Mouse (Mus musculus) heart, postnatal 14 days (tissue): ENCODE results near the gene Ankle1. TPM values are rescaled to one million over a fixed set of nuclear protein-coding genes. Genes with fewer than 3 reads are reported as not detected.

Experiments
- total RNA-seq, 2 experiments: library from RNA; stranded (reverse); gene quantifications; 2 replicates each; pipeline ENCODE4 v1.2.3; 2021

The Ankle1 gene
- total RNA-seq, 2 experiments from 2014 or later = 0.96 to 2.0 TPM

Other genes with a start within 250 kb of the Ankle1 start
- 10 to 100 TPM; 27.8 to 32.8 TPM for gene Myo9b, start 133.3 kb upstream of the Ankle1 start, total RNA-seq
- gene Haus8, start 133.1 kb upstream of the Ankle1 start, total RNA-seq = 10 to 100 TPM; 23.9 to 28.8 TPM
- gene Use1, start 39.2 kb upstream of the Ankle1 start, total RNA-seq = 100 to 1,000 TPM in 1 of 2 experiments, 10 to 100 TPM in 1; 96.5 to 108 TPM
- 10 to 100 TPM; 10.4 to 10.7 TPM for gene Ocel1, start 34.7 kb upstream of the Ankle1 start, total RNA-seq
- 10 to 100 TPM; 48.5 to 52.3 TPM for gene Nr2f6, start 24.1 kb upstream of the Ankle1 start, total RNA-seq
- gene Ushbp1, start 10.2 kb upstream of the Ankle1 start, total RNA-seq = 10 to 100 TPM; 40.5 to 45.1 TPM
- gene Babam1, start 9.1 kb upstream of the Ankle1 start, total RNA-seq = 10 to 100 TPM; 57.0 to 62.9 TPM
- gene Abhd8, start 57.6 kb downstream of the Ankle1 start, total RNA-seq = 10 to 100 TPM; 29.1 to 31.9 TPM
- gene Mrpl34, start 58.9 kb downstream of the Ankle1 start, total RNA-seq = 100 to 1,000 TPM; 111 to 124 TPM
- gene Dda1, start 63.2 kb downstream of the Ankle1 start, total RNA-seq = 10 to 100 TPM; 33.5 to 36.4 TPM
- 10 to 100 TPM; 16.6 to 18.4 TPM for gene Ano8, start 80.0 kb downstream of the Ankle1 start, total RNA-seq
- 10 to 100 TPM; 16.4 to 18.7 TPM for gene Gtpbp3, start 82.1 kb downstream of the Ankle1 start, total RNA-seq
- gene Plvap, start 105.7 kb downstream of the Ankle1 start, total RNA-seq = 10 to 100 TPM; 19.3 to 26.2 TPM
- gene Ccdc194, start 119.7 kb downstream of the Ankle1 start, total RNA-seq = under 1 TPM in 1 of 2 experiments, not detected in 1; 0.12 TPM
- 10 to 100 TPM; 12.3 to 16.5 TPM for gene Bst2, start 131.4 kb downstream of the Ankle1 start, total RNA-seq
- gene Mvb12a, start 136.9 kb downstream of the Ankle1 start, total RNA-seq = 10 to 100 TPM; 28.8 to 29.7 TPM
- gene Tmem221, start 152.9 kb downstream of the Ankle1 start, total RNA-seq = under 1 TPM; 0.17 to 0.22 TPM
- gene Nxnl1, start 160.6 kb downstream of the Ankle1 start, total RNA-seq = under 1 TPM; 0.10 to 0.17 TPM
- gene Slc27a1, start 162.9 kb downstream of the Ankle1 start, total RNA-seq = 100 to 1,000 TPM; 127 to 151 TPM
- gene Pgls, start 186.2 kb downstream of the Ankle1 start, total RNA-seq = 10 to 100 TPM; 72.9 to 74.2 TPM
- gene Fam129c, start 191.6 kb downstream of the Ankle1 start, total RNA-seq = 1 to 10 TPM; 1.6 to 2.7 TPM
- gene Colgalt1, start 205.0 kb downstream of the Ankle1 start, total RNA-seq = 10 to 100 TPM; 44.1 TPM